Mouse (Mus musculus) ES-E14 (cell line): ENCODE measurements around the gene Dab2. TPM values are rescaled to one million over a fixed set of nuclear protein-coding genes. Genes with fewer than 3 reads are reported as not detected.

Experiments used
- DNase-seq: peaks from one replicate; pipeline ENCODE4 v3.0.0-alpha.2; 2013; ENCODE audit warnings: low read depth, low spot score
- H3K27ac ChIP-seq: 2 replicates; pipeline ENCODE4 v1.5.1; 2012; ENCODE audit warnings: low read depth, mild to moderate bottlenecking, low read length, moderate library complexity, mixed read lengths; ENCODE audit not compliant: poor library complexity, insufficient read depth, severe bottlenecking
- H3K36me3 ChIP-seq: 2 replicates; pipeline ENCODE4 v1.6.1; 2012; ENCODE audit warnings: mild to moderate bottlenecking, low read length, moderate library complexity, mixed read lengths; ENCODE audit not compliant: control insufficient read depth, poor library complexity, insufficient read depth, severe bottlenecking
- H3K4me1 ChIP-seq, 2 experiments: fragments of 150-350 bp in 1 of 2; sonication (generic) in 1 of 2; 2 replicates each; pipeline ENCODE4 v1.6.1; 2012; ENCODE audit warnings: low read length in 2 of 2, mild to moderate bottlenecking in 1 of 2, mixed read lengths in 1 of 2; ENCODE audit not compliant: control insufficient read depth in 2 of 2, insufficient read depth in 2 of 2, poor library complexity in 1 of 2
- H3K4me3 ChIP-seq, 2 experiments: fragments of 150-350 bp in 1 of 2; sonication (generic) in 1 of 2; 2 replicates each; pipeline ENCODE4 v1.5.1; 2012; ENCODE audit warnings: low read length in 2 of 2, low read depth in 1 of 2, mild to moderate bottlenecking in 1 of 2, mixed read lengths in 1 of 2; ENCODE audit not compliant: insufficient read depth in 1 of 2, poor library complexity in 1 of 2, severe bottlenecking in 1 of 2
- H3K9ac ChIP-seq: 2 replicates; pipeline ENCODE4 v1.6.1; 2012; ENCODE audit warnings: low read depth, mild to moderate bottlenecking, low read length, mixed read lengths; ENCODE audit not compliant: poor library complexity, insufficient read depth, severe bottlenecking
- H3K9me3 ChIP-seq: fragments of 150-350 bp; sonication (generic); 2 replicates; pipeline ENCODE4 v1.6.1; 2012; ENCODE audit warnings: low read depth, mild to moderate bottlenecking, low read length; ENCODE audit not compliant: control insufficient read depth, insufficient read depth
- CHD2 ChIP-seq: IDR thresholded peaks from 2 replicates; pipeline ENCODE4 v1.6.1; 2014; ENCODE audit warnings: mild to moderate bottlenecking, low read depth, low read length, inconsistent platforms
- HCFC1 ChIP-seq: IDR thresholded peaks from 2 replicates; pipeline ENCODE4 v1.6.1; 2012; ENCODE audit warnings: low read length, inconsistent platforms, borderline replicate concordance; ENCODE audit not compliant: insufficient read depth
- MAFK ChIP-seq: IDR thresholded peaks from 2 replicates; pipeline ENCODE4 v1.6.1; 2014; ENCODE audit warnings: mild to moderate bottlenecking, low read depth, low read length, inconsistent platforms; ENCODE audit not compliant: insufficient read depth
- ZC3H11A ChIP-seq: IDR thresholded peaks from 2 replicates; pipeline ENCODE4 v1.6.1; 2012; ENCODE audit warnings: low read depth, mild to moderate bottlenecking, inconsistent platforms, low read length, borderline replicate concordance
- ZNF384 ChIP-seq: IDR thresholded peaks from 2 replicates; pipeline ENCODE4 v1.6.1; 2012; ENCODE audit warnings: low read depth, low read length, inconsistent platforms
- in situ Hi-C, 2 experiments: fragments of 600-800 bp; cut with MboI; formaldehyde crosslinking; loops; one replicate each; pipeline ENCODE4 v1.15.1; 2025; ENCODE audit warnings: low sequenced_read_pairs in 2 of 2, inconsistent platforms in 1 of 2; ENCODE audit not compliant: unreplicated experiment in 2 of 2
- total RNA-seq: library from RNA; depleted of rRNA; stranded (reverse); fragments of 300-350 nt; gene quantifications from 2 replicates; pipeline ENCODE4 v1.2.3, GENCODE M21; 2012

Gene Dab2
- total RNA-seq, 1 experiment: 11.5 TPM

DNA sequence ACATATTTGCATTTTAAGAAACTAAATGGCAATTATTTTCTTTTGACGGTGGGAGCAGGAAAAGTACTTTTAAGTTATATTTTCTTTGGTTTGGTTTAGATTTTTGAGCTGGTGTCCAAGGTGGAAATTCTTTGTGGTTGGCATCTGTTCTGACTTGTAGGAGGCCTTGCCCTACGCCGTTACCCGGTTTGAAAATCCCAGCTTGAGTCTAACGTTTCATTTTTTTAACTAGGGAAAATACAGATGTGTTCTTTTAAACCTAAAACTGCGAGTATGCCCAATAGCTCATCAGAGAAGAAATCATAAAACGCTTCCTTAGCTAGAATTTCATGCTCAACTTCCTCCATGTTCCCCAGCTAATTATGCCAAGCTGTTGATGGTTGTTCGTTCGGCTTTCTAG, 16.3 kb upstream of the Dab2 start:
- no peak for DNase-seq
- in situ Hi-C loops: no loop called here
- Histone ChIP-seq H3K4me1 (no peaks in the 10 kb centered on the region), H3K27ac (no peak overlapping the region), H3K9ac (no peak overlapping the region), H3K36me3 (no peaks in the 10 kb centered on the region), H3K4me3 (no peak overlapping the region), H3K9me3 (no peaks in the 10 kb centered on the region)
- TF ChIP-seq CHD2: no peak
- TF ChIP-seq ZNF384: no peak
- no peak for TF ChIP-seq HCFC1
- no peak for TF ChIP-seq ZC3H11A
- no peak for TF ChIP-seq MAFK

- no peaks in the 10 kb centered on the region for H3K4me1 ChIP-seq
- H3K4me3 ChIP-seq: no peak overlapping the region
- TF ChIP-seq ZC3H11A: no peak
- TF ChIP-seq CHD2: no peak
- no peak for TF ChIP-seq MAFK
- no peak for TF ChIP-seq HCFC1
- no peak for TF ChIP-seq ZNF384
- no peak for DNase-seq
- H3K9ac ChIP-seq: no peak overlapping the region
- no peak overlapping the region for H3K27ac ChIP-seq
- no peaks in the 10 kb centered on the region for H3K36me3 ChIP-seq
- H3K9me3 ChIP-seq: no peaks in the 10 kb centered on the region
- in situ Hi-C loops: no loop called here
These were observed 3.5 kb upstream of the Dab2 start for GRCm38 (mm10) chr15:6296071-6296470.

GRCm38 (mm10) chr15:6298726-6299125, 862 bp upstream of the Dab2 start:
- no peak for DNase-seq
- H3K36me3 ChIP-seq: no peaks in the 10 kb centered on the region
- H3K27ac ChIP-seq: no peak overlapping the region
- TF ChIP-seq ZNF384: no peak
- TF ChIP-seq CHD2: no peak
- no peak for TF ChIP-seq HCFC1
- TF ChIP-seq MAFK: no peak
- in situ Hi-C loops: no loop called here
- no peak overlapping the region for H3K4me3 ChIP-seq
- H3K9me3 ChIP-seq: no peaks in the 10 kb centered on the region
- H3K9ac ChIP-seq: no peak overlapping the region
- H3K4me1 ChIP-seq: no peaks in the 10 kb centered on the region

DNA sequence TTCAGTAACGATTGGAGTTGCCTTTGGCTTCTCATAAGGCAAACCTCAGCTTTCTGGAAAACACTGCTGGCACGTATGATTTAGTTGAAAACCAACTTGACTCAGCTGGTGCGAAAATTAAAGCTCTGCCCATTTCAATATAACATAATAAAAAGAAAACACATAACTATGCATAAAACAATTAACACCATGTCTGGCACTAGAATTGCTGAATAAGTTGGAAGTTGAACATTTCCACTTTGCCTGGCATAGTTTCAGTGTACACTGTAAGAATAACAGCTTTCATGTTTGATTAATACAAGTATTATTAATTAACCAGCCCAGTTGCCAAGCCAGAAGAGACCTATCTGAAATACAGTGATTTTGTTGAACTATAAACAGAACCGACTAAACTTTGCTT, 2.6 kb downstream of the Dab2 start:
- no peak overlapping the region for H3K4me3 ChIP-seq
- DNase-seq: no peak
- no peaks in the 10 kb centered on the region for H3K36me3 ChIP-seq
- H3K4me1 ChIP-seq: no peaks in the 10 kb centered on the region
- TF ChIP-seq ZC3H11A (no peak), ZNF384 (no peak), HCFC1 (no peak), MAFK (no peak), CHD2 (no peak)
- H3K27ac ChIP-seq: no peak overlapping the region
- no peak overlapping the region for H3K9ac ChIP-seq
- in situ Hi-C loops: no loop called here
- no peaks in the 10 kb centered on the region for H3K9me3 ChIP-seq

GRCm38 (mm10) chr15:6303822-6304221, 4.2 kb downstream of the Dab2 start:
- Histone ChIP-seq H3K4me1 (no peaks in the 10 kb centered on the region), H3K36me3 (no peaks in the 10 kb centered on the region), H3K4me3 (no peak overlapping the region), H3K9ac (no peak overlapping the region), H3K9me3 (no peaks in the 10 kb centered on the region), H3K27ac (no peak overlapping the region)
- in situ Hi-C loops: no loop called here
- no peak for DNase-seq
- no peak for TF ChIP-seq ZNF384
